Mouse (Mus musculus) erythroblast, adult 5-6 weeks (primary cell): Measurements from ENCODE around the gene Atp2b2. TPM values are rescaled to one million over a fixed set of nuclear protein-coding genes. Genes with fewer than 3 reads are reported as not detected.

Experiments
- ATAC-seq: replicated peaks from 2 replicates; pipeline ENCODE4 v1.8.0; 2016; ENCODE audit warnings: moderate number of reproducible peaks, mild to moderate bottlenecking, moderate TSS enrichment, inconsistent platforms; ENCODE audit not compliant: poor library complexity, low FRiP score, severe bottlenecking
- total RNA-seq, 2 experiments: library from RNA; stranded (forward) in 1 of 2; stranded (reverse) in 1 of 2; fragments of 150-400 nt in 1 of 2; fragments of 200-764, 138-1000 nt in 1 of 2; gene quantifications; 2 replicates each; pipeline versions ENCODE4 v1.2.3 to v1.2.4; 2015 to 2017; ENCODE audit warnings: low replicate concordance in 2 of 2

Gene Atp2b2
- total RNA-seq (2015; ENCODE audit: low replicate concordance): not detected in 2 replicates
- total RNA-seq (2017; ENCODE audit: low replicate concordance): under 0.01 and 0.14 TPM in 2 replicates

- no peak for ATAC-seq
Observed at GRCm38 (mm10) chr6:114042332-114042731, at the start of gene Atp2b2. Gene Atp2b2, minus strand, starts transcription at chr6:114042613.

- peak; percentile 68 for ATAC-seq
Observed at GRCm38 (mm10) chr6:114089626-114090025, 47.2 kb upstream of the Atp2b2 start.

GRCm38 (mm10) chr6:114087106-114087505 is 44.7 kb upstream of the Atp2b2 start:
- ATAC-seq: no peak

GRCm38 (mm10) chr6:114078556-114078955 is 36.1 kb upstream of the Atp2b2 start:
- ATAC-seq: no peak

GRCm38 (mm10) chr6:114076560-114076959 is 34.1 kb upstream of the Atp2b2 start:
- ATAC-seq: no peak

- ATAC-seq: no peak
Observed at GRCm38 (mm10) chr6:114076061-114076460, 33.6 kb upstream of the Atp2b2 start.

- no peak for ATAC-seq
Observed at GRCm38 (mm10) chr6:114074929-114075328, 32.5 kb upstream of the Atp2b2 start.

GRCm38 (mm10) chr6:114074256-114074655 is 31.8 kb upstream of the Atp2b2 start:
- ATAC-seq: no peak

- no peak for ATAC-seq
Observed at GRCm38 (mm10) chr6:114071564-114071963, 29.2 kb upstream of the Atp2b2 start.

GRCm38 (mm10) chr6:114063100-114063499 is 20.7 kb upstream of the Atp2b2 start:
- no peak for ATAC-seq

- no peak for ATAC-seq
Observed at GRCm38 (mm10) chr6:114062688-114063087, 20.3 kb upstream of the Atp2b2 start.

GRCm38 (mm10) chr6:114059206-114059605 is 16.8 kb upstream of the Atp2b2 start:
- ATAC-seq: no peak

GRCm38 (mm10) chr6:114058030-114058808 is 15.8 kb upstream of the Atp2b2 start:
- no peak for ATAC-seq

- no peak for ATAC-seq
Observed at GRCm38 (mm10) chr6:114055311-114055710, 12.9 kb upstream of the Atp2b2 start.

GRCm38 (mm10) chr6:114044962-114045361 is 2.5 kb upstream of the Atp2b2 start:
- ATAC-seq: no peak

GRCm38 (mm10) chr6:114042836-114043235 is 423 bp upstream of the Atp2b2 start:
- no peak for ATAC-seq

- no peak for ATAC-seq
Observed at GRCm38 (mm10) chr6:114041911-114042284, 515 bp downstream of the Atp2b2 start.

GRCm38 (mm10) chr6:114041097-114041910 is 1.1 kb downstream of the Atp2b2 start:
- no peak for ATAC-seq

GRCm38 (mm10) chr6:114035704-114036103 is 6.7 kb downstream of the Atp2b2 start:
- no peak for ATAC-seq

GRCm38 (mm10) chr6:114032822-114033221 is 9.6 kb downstream of the Atp2b2 start:
- no peak for ATAC-seq

GRCm38 (mm10) chr6:114023794-114024193 is 18.6 kb downstream of the Atp2b2 start:
- no peak for ATAC-seq
